In genomic region chr8:70073120-70073519, GRCm38 (mm10) we compare ENCODE assay signal across 10 mouse cellular contexts. TPM values are rescaled to one million over a fixed set of nuclear protein-coding genes. Genes with fewer than 3 reads are reported as not detected.
A peak's percentile ranks its signal among the peaks of the same experiment; 100 is the strongest.
DNase-seq lines count a peak whose midpoint lies in the region; ATAC-seq and TF ChIP-seq lines count a peak whose summit lies in the region.
"Had no signal": no experiment of that assay in that cellular context is flagged by ENCODE, and none has a peak within 500 bp of the region (broad histone marks: within the 10 kb centered on the region; RNA-seq: fewer than 3 reads in every experiment).

No protein-coding gene starts in this region.

- no peak overlapping the region for H3K27ac ChIP-seq in ES-E14 (ENCODE audit: insufficient read depth, low read depth, low read length, poor library complexity, severe bottlenecking)
- no peak overlapping the region for H3K27ac ChIP-seq in embryonic facial prominence, embryonic 11.5 days (replicated peaks; ENCODE audit: low read depth, low read length)
- H3K27ac ChIP-seq in limb, embryonic 14.5 days (replicated peaks; ENCODE audit: low read depth, low read length) = no peak overlapping the region
- no peak overlapping the region for H3K27ac ChIP-seq in thymus, adult 2 months (ENCODE audit: control insufficient read depth, insufficient read depth, low read length)

- H3K9ac ChIP-seq in ES-E14 (ENCODE audit: insufficient read depth, low read depth, low read length, poor library complexity, severe bottlenecking) = peak overlapping the region; percentile 42; the same call in 1 of the 2 replicates
- no peak overlapping the region for H3K9ac ChIP-seq in embryonic facial prominence, embryonic 11.5 days (replicated peaks; ENCODE audit: low read length)
- H3K9ac ChIP-seq in limb, embryonic 14.5 days (ENCODE audit: low read depth, low read length, severe bottlenecking) = peak overlapping the region; percentile 40; the same call in 1 of the 2 replicates

- in situ Hi-C loops in ES-E14 (cut with MboI; ENCODE audit: low sequenced_read_pairs in 2 of 2, unreplicated experiment in 2 of 2) = no loop called here

- peak overlapping the region; percentile 56 to 63 for H3K4me3 ChIP-seq in ES-E14 (ENCODE audit: insufficient read depth in 1 of 2, low read depth in 1 of 2, low read length in 2 of 2, poor library complexity in 1 of 2, severe bottlenecking in 1 of 2)
- no peak overlapping the region for H3K4me3 ChIP-seq in embryonic facial prominence, embryonic 11.5 days (ENCODE audit: low read depth, low read length)
- H3K4me3 ChIP-seq in limb, embryonic 14.5 days (replicated peaks; ENCODE audit: low read length) = no peak overlapping the region
- no peak overlapping the region for H3K4me3 ChIP-seq in thymus, adult 2 months (ENCODE audit: control insufficient read depth, insufficient read depth, low read length)

- ATAC-seq in embryonic facial prominence, embryonic 11.5 days (replicated peaks; ENCODE audit: insufficient number of reproducible peaks, low FRiP score, low TSS enrichment, low read depth) = no peak
- no peak for ATAC-seq in limb, embryonic 14.5 days (ENCODE audit: low FRiP score, low read depth)

- H3K4me1 ChIP-seq in ES-E14 (ENCODE audit: control insufficient read depth in 2 of 2, insufficient read depth in 2 of 2, low read length in 2 of 2, poor library complexity in 1 of 2) = peaks cover 0 to 7% of the 10 kb centered on the region in 2 experiments; a peak in 1 of 4 replicates
- no peaks in the 10 kb centered on the region for H3K4me1 ChIP-seq in embryonic facial prominence, embryonic 11.5 days (ENCODE audit: control insufficient read depth, insufficient read depth, low read length)
- 0 out of 2 replicates have a peak, but pooled peaks cover 6% of the 10 kb centered on the region for H3K4me1 ChIP-seq in limb, embryonic 14.5 days (ENCODE audit: control insufficient read depth, insufficient read depth, low read length)
- no peaks in the 10 kb centered on the region; the same call in 1 of the 2 replicates for H3K4me1 ChIP-seq in thymus, adult 2 months (replicated peaks; ENCODE audit: control insufficient read depth, insufficient read depth, low read length)

- H3K9me3 ChIP-seq in ES-E14 (ENCODE audit: control insufficient read depth, insufficient read depth, low read depth, low read length) = no peaks in the 10 kb centered on the region
- no peaks in the 10 kb centered on the region for H3K9me3 ChIP-seq in embryonic facial prominence, embryonic 11.5 days (replicated peaks; ENCODE audit: control insufficient read depth, low read length)
- H3K9me3 ChIP-seq in limb, embryonic 14.5 days (ENCODE audit: control insufficient read depth, low read length) = no peaks in the 10 kb centered on the region

- peaks cover 18% of the 10 kb centered on the region; the same call in 1 of the 2 replicates for H3K36me3 ChIP-seq in ES-E14 (ENCODE audit: control insufficient read depth, insufficient read depth, low read length, poor library complexity, severe bottlenecking)
- H3K36me3 ChIP-seq in embryonic facial prominence, embryonic 11.5 days (replicated peaks; ENCODE audit: control insufficient read depth, insufficient read depth, low read depth, low read length) = peaks cover under 1% of the 10 kb centered on the region
- H3K36me3 ChIP-seq in limb, embryonic 14.5 days (ENCODE audit: control insufficient read depth, insufficient read depth, low read length) = peaks cover 39% of the 10 kb centered on the region
- peaks cover 7% of the 10 kb centered on the region for H3K36me3 ChIP-seq in thymus, adult 2 months (ENCODE audit: control insufficient read depth, insufficient read depth, low read length)

- DNase-seq in kidney, adult 9 months = peak; percentile 12
- DNase-seq in kidney, postnatal 4 days = no peak
- DNase-seq in ES-E14 (ENCODE audit: low read depth, low spot score) = no peak
- DNase-seq in embryonic facial prominence, embryonic 11.5 days (ENCODE audit: low spot score) = no peak
- DNase-seq in limb, embryonic 14.5 days (ENCODE audit: low spot score) = no peak
- DNase-seq in right cerebral cortex, postnatal 10 days (ENCODE audit: low spot score in 2 of 2) = no peak
- DNase-seq in left cerebral cortex, adult 9 months (ENCODE audit: low spot score in 2 of 2) = no peak
- no peak for DNase-seq in thymus, adult 2 months
- DNase-seq: right cerebral cortex, adult 18-20 months had no signal

- H3K27me3 ChIP-seq in embryonic facial prominence, embryonic 11.5 days (ENCODE audit: control insufficient read depth, insufficient read depth, low read length) = no peaks in the 10 kb centered on the region
- H3K27me3 ChIP-seq in limb, embryonic 14.5 days (ENCODE audit: control insufficient read depth, insufficient read depth, low read length) = no peaks in the 10 kb centered on the region
- H3K27me3 ChIP-seq in thymus, adult 2 months (ENCODE audit: control insufficient read depth, insufficient read depth, low read length) = no peaks in the 10 kb centered on the region

- no peak for TF ChIP-seq POLR2A in limb, embryonic 14.5 days (IDR thresholded peaks at IDR 0.05; ENCODE audit: borderline replicate concordance, extremely low read depth, insufficient read depth, insufficient read length)
- TF ChIP-seq POLR2A in thymus, adult 2 months (IDR thresholded peaks at IDR 0.05; ENCODE audit: control insufficient read depth, extremely low read depth, insufficient read depth, low read length, poor library complexity) = no peak

- peak overlapping the region; percentile 29; the same call in 1 of the 2 replicates for H3K4me2 ChIP-seq in embryonic facial prominence, embryonic 11.5 days (ENCODE audit: low read depth, low read length)
- peak overlapping the region; percentile 37 for H3K4me2 ChIP-seq in limb, embryonic 14.5 days (replicated peaks; ENCODE audit: low read depth, low read length, severe bottlenecking)
- H3K4me2 ChIP-seq: midbrain, embryonic 11.5 days had no signal

- 56% methylated on average over 8 of the region's 8 CpGs for WGBS in embryonic facial prominence, embryonic 11.5 days
- 68% methylated on average over 8 of the region's 8 CpGs for WGBS in limb, embryonic 14.5 days
- WGBS in thymus, adult 2 months = 78% methylated on average over 8 of the region's 8 CpGs

- no peak for TF ChIP-seq CTCF in thymus, adult 2 months (IDR thresholded peaks at IDR 0.05; ENCODE audit: borderline replicate concordance, control insufficient read depth, extremely low read depth, insufficient read depth, low read length, poor library complexity)

TF ChIP-seq in ES-E14, 5 proteins besides CTCF, POLR2A, EP300 and RAD21:
- TF ChIP-seq CHD2 (IDR thresholded peaks at IDR 0.05; ENCODE audit: low read depth, low read length) = no peak
- no peak for TF ChIP-seq ZC3H11A (IDR thresholded peaks at IDR 0.05; ENCODE audit: borderline replicate concordance, low read depth, low read length)
- TF ChIP-seq MAFK (IDR thresholded peaks at IDR 0.05; ENCODE audit: insufficient read depth, low read depth, low read length) = no peak
- no peak for TF ChIP-seq ZNF384 (IDR thresholded peaks at IDR 0.05; ENCODE audit: low read depth, low read length)
- TF ChIP-seq HCFC1 (IDR thresholded peaks at IDR 0.05; ENCODE audit: borderline replicate concordance, insufficient read depth, low read length) = no peak

RNA-seq across cellular contexts. Expression of gene Tm6sf2, which starts 0.4 kb away (rescaled TPM):
- total RNA-seq in ES-E14 (2012; rRNA removed) = 2.0 and 2.5 TPM in 2 replicates
- 0.34 and 0.72 TPM in 2 replicates for polyA plus RNA-seq in embryonic facial prominence, embryonic 11.5 days (2014; fragmentation: Nextera tagmentation; extraction: Ambion mirVana)
- 5.2 and 7.2 TPM in 2 replicates for polyA plus RNA-seq in limb, embryonic 14.5 days (2012; rRNA removed)
- 0.54 and 1.2 TPM in 2 replicates for polyA plus RNA-seq in limb, embryonic 14.5 days (2014; fragmentation: Nextera tagmentation; extraction: Ambion mirVana)
- 5.1 and 5.9 TPM in 2 replicates for polyA plus RNA-seq in thymus, adult 2 months (2012; rRNA removed)

RNA-seq across cellular contexts. Expression of gene Hapln4, which starts 10.1 kb away (rescaled TPM):
- 2.2 and 4.8 TPM in 2 replicates for total RNA-seq in ES-E14 (2012; rRNA removed)
- 0.07 TPM in 1 of 2 replicates, not detected in the other for polyA plus RNA-seq in embryonic facial prominence, embryonic 11.5 days (2014; fragmentation: Nextera tagmentation; extraction: Ambion mirVana)
- 0.23 and 0.38 TPM in 2 replicates for polyA plus RNA-seq in limb, embryonic 14.5 days (2012; rRNA removed)
- polyA plus RNA-seq in limb, embryonic 14.5 days (2014; fragmentation: Nextera tagmentation; extraction: Ambion mirVana) = 0.41 TPM in 1 of 2 replicates, not detected in the other
- polyA plus RNA-seq in thymus, adult 2 months (2012; rRNA removed) = 0.11 and 0.15 TPM in 2 replicates

RNA-seq across cellular contexts. Expression of gene Sugp1, which starts 30.5 kb away (rescaled TPM):
- 38.5 and 38.8 TPM in 2 replicates for total RNA-seq in ES-E14 (2012; rRNA removed)
- 29.1 and 32.1 TPM in 2 replicates for polyA plus RNA-seq in embryonic facial prominence, embryonic 11.5 days (2014; fragmentation: Nextera tagmentation; extraction: Ambion mirVana)
- polyA plus RNA-seq in limb, embryonic 14.5 days (2012; rRNA removed) = 21.3 and 25.4 TPM in 2 replicates
- polyA plus RNA-seq in limb, embryonic 14.5 days (2014; fragmentation: Nextera tagmentation; extraction: Ambion mirVana) = 32.6 and 34.4 TPM in 2 replicates
- 17.8 and 18.1 TPM in 2 replicates for polyA plus RNA-seq in thymus, adult 2 months (2012; rRNA removed)

RNA-seq across cellular contexts. Expression of gene Mau2, which starts 30.6 kb away (rescaled TPM):
- 82.4 and 124 TPM in 2 replicates for total RNA-seq in ES-E14 (2012; rRNA removed)
- polyA plus RNA-seq in embryonic facial prominence, embryonic 11.5 days (2014; fragmentation: Nextera tagmentation; extraction: Ambion mirVana) = 44.8 and 47.8 TPM in 2 replicates
- polyA plus RNA-seq in limb, embryonic 14.5 days (2012; rRNA removed) = 85.5 and 124 TPM in 2 replicates
- polyA plus RNA-seq in limb, embryonic 14.5 days (2014; fragmentation: Nextera tagmentation; extraction: Ambion mirVana) = 50.5 and 51.8 TPM in 2 replicates
- polyA plus RNA-seq in thymus, adult 2 months (2012; rRNA removed) = 186 and 190 TPM in 2 replicates

RNA-seq across cellular contexts. Expression of gene Ncan, which starts 47.6 kb away (rescaled TPM):
- total RNA-seq in ES-E14 (2012; rRNA removed) = 4.3 and 9.2 TPM in 2 replicates
- polyA plus RNA-seq in embryonic facial prominence, embryonic 11.5 days (2014; fragmentation: Nextera tagmentation; extraction: Ambion mirVana) = 6.4 and 7.3 TPM in 2 replicates
- polyA plus RNA-seq in limb, embryonic 14.5 days (2012; rRNA removed) = 0.58 and 0.59 TPM in 2 replicates
- 0.25 and 0.48 TPM in 2 replicates for polyA plus RNA-seq in limb, embryonic 14.5 days (2014; fragmentation: Nextera tagmentation; extraction: Ambion mirVana)
- 0.05 and 0.08 TPM in 2 replicates for polyA plus RNA-seq in thymus, adult 2 months (2012; rRNA removed)

Comparison
In these comparisons a context has a peak if more than half of its experiments do, and no peak if none do; other contexts are left out.
1. H3K4me3 ChIP-seq: peak in ES-E14 (2 of 2); none in embryonic facial prominence, embryonic 11.5 days (single experiment), limb, embryonic 14.5 days (single experiment) and thymus, adult 2 months (single experiment).